Mouse (Mus musculus) urinary bladder, postnatal 0 days (tissue): ENCODE data around the gene Gm3685. TPM values are rescaled to one million over a fixed set of nuclear protein-coding genes. Genes with fewer than 3 reads are reported as not detected.

Source experiments
- polyA plus RNA-seq: library from polyadenylated mRNA; unstranded; fragments of >200 nt; fragmentation: Nextera tagmentation; extraction: Ambion mirVana; gene quantifications from 2 replicates; pipeline ENCODE4 v1.2.1, GENCODE M21; 2015

Gene Gm3685
- not detected in 2 replicates for polyA plus RNA-seq

DNA sequence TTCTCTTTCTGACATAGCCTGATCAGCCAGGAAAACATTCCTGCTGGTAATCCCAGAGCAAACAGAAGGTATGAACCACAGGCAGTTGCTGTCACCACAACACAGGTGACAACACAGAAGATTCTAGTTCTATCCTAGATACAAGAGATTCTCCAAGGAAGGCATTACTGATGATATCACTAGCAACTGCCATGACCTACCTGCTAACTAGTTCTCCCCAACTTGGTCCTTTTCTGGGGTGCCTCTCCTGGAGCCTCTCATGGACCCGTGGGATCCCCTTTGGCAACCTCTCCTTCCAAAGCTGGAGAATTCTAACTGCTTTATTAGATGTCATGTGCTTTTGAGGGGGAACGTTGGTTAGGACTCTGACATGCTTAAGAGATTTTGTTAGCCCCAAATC, at the start of gene Gm3685:
Gene Gm3685, minus strand, starts transcription at position 101 of the 400 bp plus-strand sequence.

DNA sequence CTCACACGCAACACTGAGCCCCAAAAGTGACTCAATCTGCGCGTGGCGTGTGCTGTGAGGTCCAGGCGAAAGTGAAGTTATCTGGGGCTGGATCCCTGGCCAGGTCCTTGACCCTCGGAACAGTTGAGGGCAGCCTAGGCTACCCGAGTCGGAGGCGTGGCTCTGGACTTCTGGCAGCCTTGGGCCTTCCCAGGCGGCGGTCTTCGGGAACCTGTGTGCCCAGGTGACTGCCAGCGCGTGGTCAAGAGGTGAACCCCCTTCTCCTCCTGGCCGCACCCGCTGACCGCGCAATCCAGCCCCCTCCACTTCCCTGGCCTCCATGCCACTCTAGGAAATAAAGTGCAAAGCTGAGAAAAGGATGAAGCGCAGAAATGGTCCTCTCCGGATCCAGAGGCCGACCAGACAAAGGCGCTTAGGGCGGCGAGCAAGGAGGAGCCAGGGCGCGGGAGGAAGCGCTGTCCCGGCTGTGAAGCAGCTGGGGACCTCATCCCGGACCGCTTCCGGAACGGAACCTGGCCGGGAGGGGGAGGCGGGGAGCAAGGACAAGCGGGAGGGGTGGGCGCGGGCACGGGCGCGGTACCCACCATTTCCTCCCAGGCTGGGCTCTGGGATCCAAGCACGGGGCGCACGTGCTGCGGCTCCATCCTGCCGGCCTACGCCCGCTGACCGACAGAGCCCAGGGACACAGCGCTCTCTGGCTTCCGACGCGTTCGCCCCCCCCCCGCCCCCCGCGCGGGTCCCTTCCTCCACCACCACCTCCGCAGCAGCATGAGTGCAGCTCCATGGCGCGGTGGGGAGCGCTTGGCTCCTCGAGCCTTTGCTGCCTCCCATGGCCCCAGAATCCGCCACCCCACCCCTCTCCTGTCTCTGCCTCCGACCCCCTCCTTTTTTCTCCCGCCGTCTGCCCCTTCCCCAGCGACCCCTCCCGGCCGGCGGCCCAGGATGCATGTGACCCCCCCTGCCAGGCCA, 17.7 kb downstream of the Gm3685 start, which contains the start of gene Gm10406:
Gene Gm10406, minus strand, starts transcription at position 669 of the 969 bp plus-strand sequence.

Other genes starting within 250 kb of the Gm3685 start
- gene Gm3642, start 204.7 kb downstream of the Gm3685 start, polyA plus RNA-seq, result not detected in 2 replicates
- 1.7 and 2.0 TPM in 2 replicates for gene Gm3667, start 155.0 kb downstream of the Gm3685 start, polyA plus RNA-seq
- gene Gm6356, start 71.2 kb downstream of the Gm3685 start, polyA plus RNA-seq, result not detected in 2 replicates
- 0.23 TPM in 1 of 2 replicates, not detected in the other for gene Gm10406, start 17.5 kb downstream of the Gm3685 start, polyA plus RNA-seq
- gene Gm3696, start 55.7 kb upstream of the Gm3685 start, polyA plus RNA-seq, result 2.5 TPM in 2 replicates
- gene Gm6676, start 80.4 kb upstream of the Gm3685 start, polyA plus RNA-seq, result not detected in 2 replicates
- gene Gm3512, start 129.6 kb upstream of the Gm3685 start, polyA plus RNA-seq, result 14.9 and 19.4 TPM in 2 replicates
- gene Gm16434, start 149.6 kb upstream of the Gm3685 start, polyA plus RNA-seq, result not detected in 2 replicates
- not detected in 2 replicates for gene Gm3727, start 219.7 kb upstream of the Gm3685 start, polyA plus RNA-seq